Mouse (Mus musculus): ENCODE results near the gene AU022252.

AU022252 gene

GRCm38 (mm10) chr4:119188060-119188785 lies 44.3 kb downstream of the AU022252 start:
- DNase-seq = no peak

DNA sequence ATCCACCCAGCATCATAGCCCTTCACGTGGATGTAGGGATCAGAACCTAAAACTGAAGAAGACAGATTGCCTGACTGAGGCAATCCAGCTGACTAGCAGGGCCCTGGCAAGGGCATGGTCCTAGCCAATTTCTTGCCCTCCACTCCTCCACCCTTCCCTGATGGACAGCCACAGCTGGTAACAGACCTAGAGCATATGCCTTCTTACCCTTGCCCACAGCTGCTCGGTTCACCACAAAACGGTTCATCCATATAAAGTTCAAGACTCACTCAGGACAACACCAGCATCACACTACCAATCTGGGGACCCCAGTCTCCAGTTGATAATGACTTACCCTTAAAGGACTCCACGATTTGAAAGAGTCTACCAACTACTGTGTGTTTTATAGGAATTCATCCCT lies 46.7 kb downstream of the AU022252 start:
- DNase-seq = no peak

- peak; percentile 32 for DNase-seq
These were observed 49.0 kb downstream of the AU022252 start for GRCm38 (mm10) chr4:119183525-119183924.

DNA sequence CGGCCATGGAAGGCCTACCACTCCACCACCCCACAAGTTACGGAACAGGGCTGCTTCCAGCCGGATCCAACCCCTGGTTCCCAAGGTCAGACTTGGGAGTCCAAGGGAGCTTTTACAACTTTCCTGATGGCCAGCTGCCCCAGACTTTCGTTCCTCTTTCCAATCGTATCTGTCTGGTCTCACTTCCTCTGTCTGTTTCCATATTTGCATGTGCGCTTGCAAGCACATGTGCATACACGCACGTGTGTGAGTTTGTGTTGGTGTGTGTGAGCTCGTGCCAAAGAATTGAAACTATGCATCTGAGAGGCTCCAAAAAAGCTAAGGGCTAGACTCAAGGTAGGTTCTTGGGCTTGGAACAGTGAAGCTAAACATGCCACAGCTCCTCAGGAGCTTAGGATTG lies 51.1 kb downstream of the AU022252 start:
- DNase-seq = no peak

DNA sequence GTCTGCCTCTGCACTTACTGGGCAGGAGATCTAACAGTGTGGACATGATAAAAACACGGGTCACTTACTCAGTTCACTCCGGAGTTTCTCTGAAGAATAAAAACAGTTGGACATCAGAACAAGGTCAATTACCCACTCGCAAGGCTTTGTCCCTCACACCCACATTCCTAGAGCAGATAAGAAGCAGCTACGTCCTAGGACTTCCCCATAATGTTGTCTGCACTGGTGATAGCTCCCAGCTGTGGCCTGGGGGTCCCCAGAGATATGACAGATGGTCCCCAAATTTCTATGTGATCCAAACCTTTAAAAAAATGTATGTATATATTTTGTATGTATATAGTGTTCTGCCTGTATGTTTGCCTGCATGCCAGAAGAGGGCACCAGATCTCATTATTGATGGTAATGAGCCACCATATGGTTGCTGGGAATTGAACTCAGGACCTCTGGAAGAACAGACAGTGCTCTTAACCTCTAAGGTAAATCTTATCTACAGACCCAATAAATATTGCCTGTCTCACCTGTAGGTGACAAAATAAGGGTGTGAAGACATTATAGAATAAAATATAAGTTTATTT lies 52.3 kb downstream of the AU022252 start:
- DNase-seq = no peak

DNA sequence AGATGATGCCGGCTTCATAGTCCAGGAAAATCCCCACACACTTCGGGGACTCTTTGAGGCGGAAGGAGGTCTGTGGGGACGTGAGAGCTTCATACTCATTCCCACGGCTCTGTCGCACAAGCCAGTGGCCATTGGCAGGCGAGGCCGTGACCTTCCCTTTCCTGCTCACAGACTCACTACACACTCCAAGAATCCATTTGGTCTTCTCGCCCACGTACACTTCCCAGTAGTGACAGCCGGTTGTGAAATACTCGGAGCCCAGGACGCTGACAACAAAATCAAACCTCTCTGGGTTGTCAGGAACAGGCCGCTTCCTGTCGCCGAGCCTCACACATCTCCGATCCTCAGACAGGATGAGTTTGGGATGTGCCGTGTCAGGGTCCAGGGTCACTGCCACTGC lies 54.2 kb downstream of the AU022252 start:
- DNase-seq = no peak

- no peak for DNase-seq
These were observed 54.8 kb downstream of the AU022252 start for GRCm38 (mm10) chr4:119177702-119178101.

DNA sequence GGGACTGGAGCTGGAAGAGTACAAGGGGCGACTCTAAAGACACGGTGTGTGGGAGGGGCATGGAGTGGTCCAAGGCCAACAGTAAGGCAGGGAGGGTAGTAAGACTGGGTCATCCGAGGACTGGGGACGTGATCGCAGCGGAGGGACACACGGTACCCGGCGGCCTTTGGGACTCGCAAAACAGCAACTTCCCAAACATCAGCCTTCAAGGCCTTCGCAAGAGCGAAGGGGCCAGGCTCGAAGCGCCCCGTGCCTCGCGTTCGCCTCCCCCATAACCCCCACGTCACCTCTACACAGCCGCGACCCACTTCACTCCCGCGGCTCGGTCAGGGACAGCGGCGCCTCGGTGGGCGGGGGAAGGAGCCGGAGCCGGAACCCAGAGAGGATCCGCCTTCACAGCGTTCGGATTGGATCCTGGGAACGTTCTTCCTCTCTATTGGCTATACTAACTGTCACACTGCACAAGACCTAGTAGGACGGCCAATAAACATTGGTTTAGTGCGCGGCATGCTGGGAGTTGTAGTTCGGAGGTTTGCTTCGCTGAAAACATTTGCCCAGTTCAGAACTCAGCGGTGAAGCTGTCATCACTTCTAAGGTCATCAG lies 58.6 kb downstream of the AU022252 start, which contains the start of gene Zfp691:
TSS of gene Zfp691 (minus strand) at position 345 of the 603 bp plus-strand sequence.
- DNase-seq = peak; percentile 99

GRCm38 (mm10) chr4:119172919-119173650 lies 59.4 kb downstream of the AU022252 start:
- DNase-seq = no peak

DNA sequence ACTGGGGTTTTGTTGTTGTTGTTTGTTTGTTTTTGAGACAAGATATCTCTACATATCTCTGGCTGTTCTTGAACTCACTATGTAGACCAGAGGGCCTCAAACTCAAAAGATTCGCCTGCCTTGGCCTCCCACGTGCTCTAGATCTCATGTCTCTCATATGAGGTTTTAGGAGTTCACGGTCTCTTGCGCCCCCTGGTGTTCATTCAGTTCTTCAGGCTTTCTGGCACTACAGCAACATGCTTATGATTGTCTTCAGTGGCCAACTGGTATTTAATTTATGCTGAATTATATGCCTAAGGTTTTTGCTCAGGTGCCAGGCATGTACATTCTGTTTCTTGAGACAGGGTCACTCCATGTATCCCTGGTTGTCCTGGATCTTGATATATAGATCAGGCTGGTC lies 64.8 kb downstream of the AU022252 start:
- peak; percentile 92 for DNase-seq

- no peak for DNase-seq
These were observed 65.4 kb downstream of the AU022252 start for GRCm38 (mm10) chr4:119167068-119167467.

DNA sequence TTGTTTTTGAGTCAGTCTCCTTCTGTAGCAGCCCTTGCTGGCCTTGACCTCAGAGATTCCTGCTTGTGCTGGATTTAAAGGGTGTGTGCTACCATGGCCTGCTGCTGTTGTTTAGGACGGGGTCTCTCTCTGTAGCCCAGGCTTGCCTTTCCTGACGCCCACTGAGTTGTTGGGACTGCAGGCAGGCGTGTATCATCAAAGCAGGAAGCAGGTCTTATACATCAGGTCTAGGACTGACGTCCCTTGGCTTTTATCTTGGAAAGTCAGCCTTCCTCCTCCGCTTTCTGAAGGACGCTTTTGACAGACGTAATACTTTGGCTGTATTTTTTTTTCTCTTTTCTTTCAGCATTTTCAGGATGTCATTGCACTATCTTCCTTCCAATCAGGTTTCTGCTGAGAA lies 66.6 kb downstream of the AU022252 start:
- no peak for DNase-seq

DNA sequence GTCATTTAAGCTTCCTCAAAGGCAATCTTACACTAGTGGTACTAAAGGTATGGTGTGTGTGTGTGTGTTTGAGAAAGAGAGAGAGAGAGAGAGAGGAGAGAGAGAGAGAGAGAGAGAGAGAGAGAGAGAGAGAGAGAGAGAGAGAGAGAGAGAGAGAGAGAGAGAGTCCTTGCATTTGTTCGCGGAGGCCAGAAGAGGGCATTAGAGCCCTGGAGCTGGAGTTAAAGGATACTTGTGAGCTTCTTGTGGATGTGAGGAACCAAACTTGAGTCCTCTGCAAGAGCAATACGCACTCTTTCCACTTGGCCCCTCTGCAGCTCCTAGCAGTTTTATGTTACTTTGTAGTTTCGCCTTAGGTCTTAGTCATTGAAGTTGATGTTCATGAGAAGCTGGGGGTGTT lies 69.5 kb downstream of the AU022252 start:
- peak; percentile 42 for DNase-seq

GRCm38 (mm10) chr4:119161358-119161757 lies 71.2 kb downstream of the AU022252 start:
- DNase-seq = no peak

GRCm38 (mm10) chr4:119157891-119158290 lies 74.6 kb downstream of the AU022252 start:
- DNase-seq = no peak

- DNase-seq = peak; percentile 68
These were observed 75.3 kb downstream of the AU022252 start for GRCm38 (mm10) chr4:119157186-119157585.

Measured in retina, postnatal 1 day (tissue).